Mouse (Mus musculus): ENCODE results near the gene Rad50. TPM values are rescaled to one million over a fixed set of nuclear protein-coding genes. Genes with fewer than 3 reads are reported as not detected.
A peak's percentile ranks its signal among the peaks of the same experiment; 100 is the strongest.

Gene Rad50
- total and polyA plus RNA-seq, 3 experiments, result 39.6 to 53.6 (median 48.2) TPM

DNA sequence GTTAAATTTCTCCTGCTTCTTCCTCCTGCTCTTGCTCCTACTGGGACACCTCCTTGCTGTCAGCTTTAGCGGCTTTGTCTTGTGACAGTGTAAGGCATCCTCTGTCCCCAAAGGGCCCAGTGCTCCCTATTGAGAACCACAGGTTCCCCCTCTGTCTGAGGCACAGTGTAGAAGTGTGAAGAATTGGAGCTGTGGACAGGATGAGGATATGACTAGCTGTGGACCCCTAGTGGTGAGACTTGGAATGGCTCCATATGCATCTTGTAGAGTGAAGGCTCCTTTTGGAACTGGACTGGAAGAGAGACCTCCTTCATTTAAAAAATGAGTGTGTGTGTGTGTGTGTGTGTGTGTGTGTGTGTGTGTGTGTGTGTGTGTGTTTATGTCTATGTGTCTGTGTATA, 79.3 kb downstream of the Rad50 start:
- Histone ChIP-seq H3K4me1 (ENCODE audit: control insufficient read depth in 1 of 2, insufficient read depth in 2 of 2) (peaks cover 27 to 76% of the 10 kb centered on the region in 2 experiments), H3K9ac (ENCODE audit: insufficient read depth, low read depth) (peak overlapping the region; percentile 32), H3K9me3 (replicated peaks; ENCODE audit: low read length) (peaks cover 8% of the 10 kb centered on the region), H3K27ac (ENCODE audit: insufficient read depth, low read depth) (peak overlapping the region; percentile 95), H3K4me3 (replicated peaks in 1 of 3; ENCODE audit: low read depth in 2 of 3, low read length in 2 of 3, poor library complexity in 1 of 3) (peak overlapping the region; percentile 43 to 50 (median 45)), H3K36me3 (replicated peaks in 1 of 2; ENCODE audit: control insufficient read depth in 1 of 2, insufficient read depth in 1 of 2, low read length in 1 of 2) (peaks cover 0 to 22% of the 10 kb centered on the region in 2 experiments), H3K4me2 (ENCODE audit: insufficient read depth, low read depth, poor library complexity, severe bottlenecking) (peak overlapping the region; percentile 52), H3K27me3 (replicated peaks) (no peaks in the 10 kb centered on the region), H3K79me2 (replicated peaks; ENCODE audit: control insufficient read depth, extremely low read depth, insufficient read depth, poor library complexity, severe bottlenecking) (no peaks in the 10 kb centered on the region)
- peak; percentile 99 for DNase-seq (ENCODE audit: extremely low read depth)
- TF ChIP-seq NRF1 (IDR thresholded peaks at IDR 0.05; ENCODE audit: low read depth, low read length) (peak; percentile 40; the same call in 1 of the 2 replicates), SIN3A (IDR thresholded peaks at IDR 0.05; ENCODE audit: low read length) (peak; percentile 92), MAFK (IDR thresholded peaks at IDR 0.05; ENCODE audit: insufficient replicate concordance, low read length) (peak; percentile 53; the same call in 1 of the 2 replicates), CHD2 (IDR thresholded peaks at IDR 0.05; ENCODE audit: low read length) (0 out of 2 replicates have a peak, but pooled peaks have one; percentile 8), KAT2A (IDR thresholded peaks at IDR 0.05; ENCODE audit: insufficient replicate concordance, low read length) (no peak), CTCF (conservative IDR thresholded peaks at IDR 0.05 in 1 of 2, IDR thresholded peaks at IDR 0.05 in 1 of 2; ENCODE audit: low read depth in 2 of 2, low read length in 2 of 2) (peak; percentile 94 to 99), MEF2A (IDR thresholded peaks at IDR 0.05; ENCODE audit: borderline replicate concordance, low read depth, low read length) (peak; percentile 83; the same call in 1 of the 2 replicates), CHD1 (IDR thresholded peaks at IDR 0.05; ENCODE audit: low read depth, low read length) (no peak), EP300 (IDR thresholded peaks at IDR 0.05; ENCODE audit: low read length) (peak; percentile 66), USF1 (IDR thresholded peaks at IDR 0.05; ENCODE audit: low read depth, low read length) (no peak), NELFE (IDR thresholded peaks at IDR 0.05; ENCODE audit: low read depth, low read length) (peak; percentile 72), SMC3 (IDR thresholded peaks at IDR 0.05; ENCODE audit: low read depth, low read length) (peak; percentile 99), UBTF (IDR thresholded peaks at IDR 0.05; ENCODE audit: low read depth, low read length) (no peak), ETS1 (conservative IDR thresholded peaks at IDR 0.05; ENCODE audit: low read depth, low read length) (peak; percentile 64; the same call in 1 of the 2 replicates), RCOR1 (conservative IDR thresholded peaks at IDR 0.05; ENCODE audit: low read depth, low read length) (peak; percentile 81), IRF4 (IDR thresholded peaks at IDR 0.05; ENCODE audit: low read depth, low read length) (peak; percentile 80), HCFC1 (IDR thresholded peaks at IDR 0.05; ENCODE audit: low read depth, low read length) (peak; percentile 53), MAZ (IDR thresholded peaks at IDR 0.05; ENCODE audit: low read depth, low read length) (peak; percentile 94), GABPA (IDR thresholded peaks at IDR 0.05; ENCODE audit: insufficient replicate concordance, low read depth, low read length) (no peak), PAX5 (IDR thresholded peaks at IDR 0.05; ENCODE audit: low read length) (no peak), MYC (IDR thresholded peaks at IDR 0.05; ENCODE audit: low read depth, low read length) (peak; percentile 86), JUND (conservative IDR thresholded peaks at IDR 0.05; ENCODE audit: low read depth, low read length) (no peak; the same call in 1 of the 2 replicates), TCF12 (IDR thresholded peaks at IDR 0.05; ENCODE audit: low read depth, low read length) (peak; percentile 71), POLR2AphosphoS2 (IDR thresholded peaks at IDR 0.05; ENCODE audit: low read depth, low read length) (no peak), E2F4 (IDR thresholded peaks at IDR 0.05; ENCODE audit: insufficient replicate concordance, low read depth, low read length) (peak; percentile 72; the same call in 1 of the 2 replicates), JUN (IDR thresholded peaks at IDR 0.05; ENCODE audit: insufficient read depth, low read depth, low read length) (peak; percentile 46; the same call in 1 of the 2 replicates), ELF1 (IDR thresholded peaks at IDR 0.05; ENCODE audit: low read depth, low read length) (peak; percentile 43; the same call in 1 of the 2 replicates), BHLHE40 (IDR thresholded peaks at IDR 0.05; ENCODE audit: low read depth, low read length) (peak; percentile 70), POLR2A (IDR thresholded peaks at IDR 0.05; ENCODE audit: low read depth, low read length) (peak; percentile 40), MXI1 (IDR thresholded peaks at IDR 0.05; ENCODE audit: low read depth, low read length) (peak; percentile 86), USF2 (conservative IDR thresholded peaks at IDR 0.05; ENCODE audit: low read depth, low read length) (no peak), TBP (conservative IDR thresholded peaks at IDR 0.05; ENCODE audit: low read depth, low read length) (0 out of 2 replicates have a peak, but pooled peaks have one; percentile 49), ZKSCAN1 (IDR thresholded peaks at IDR 0.05; ENCODE audit: borderline replicate concordance, low read depth, low read length) (no peak; the same call in 1 of the 2 replicates), ZNF384 (IDR thresholded peaks at IDR 0.05; ENCODE audit: low read depth, low read length) (peak; percentile 72; the same call in 1 of the 2 replicates), ZC3H11A (IDR thresholded peaks at IDR 0.05; ENCODE audit: low read depth, low read length) (peak; percentile 94), ZMIZ1 (IDR thresholded peaks at IDR 0.05; ENCODE audit: low read depth, low read length) (peak; percentile 60; the same call in 1 of the 2 replicates), RAD21 (IDR thresholded peaks at IDR 0.05; ENCODE audit: low read depth, low read length) (peak; percentile 97), MAX (IDR thresholded peaks at IDR 0.05; ENCODE audit: low read length) (peak; percentile 90)
- dilution Hi-C loops (cut with MboI; ENCODE audit: extremely low pct_ligation_motif_present, extremely low pct_unique_long_range_greater_than_20kb, low sequenced_read_pairs) (no loop called here), in situ Hi-C loops (cut with MboI; ENCODE audit: low pct_ligation_motif_present, low pct_unique_long_range_greater_than_20kb, low sequenced_read_pairs) (no loop called here)

Measured in CH12.LX (cell line).